Mouse (Mus musculus) gastrocnemius, postnatal 4 days (tissue): Measurements from ENCODE around the gene Plekhm2. TPM values are rescaled to one million over a fixed set of nuclear protein-coding genes. Genes with fewer than 3 reads are reported as not detected.

ENCODE experiments used
- DNase-seq, 2 experiments: peaks; one replicate each; pipeline ENCODE4 v3.0.0; 2021 to 2022; ENCODE audit warnings: low spot score in 2 of 2, mixed read lengths in 2 of 2
- total RNA-seq, 2 experiments: library from RNA; stranded (reverse); gene quantifications; 2 replicates each; pipeline ENCODE4 v1.2.3; 2021

Plekhm2 gene
- total RNA-seq, 2 experiments from 2014 or later = 32.9 to 35.5 TPM

GRCm38 (mm10) chr4:141663122-141663931 is 1.4 kb downstream of the Plekhm2 start:
- peak in 1 of 2 experiments; percentile 50 for DNase-seq

- no peak for DNase-seq
Observed at GRCm38 (mm10) chr4:141660884-141661283, 3.8 kb downstream of the Plekhm2 start.

- no peak for DNase-seq
Observed at GRCm38 (mm10) chr4:141659739-141660138, 5.0 kb downstream of the Plekhm2 start.

- no peak for DNase-seq
Observed at GRCm38 (mm10) chr4:141658846-141659484, 5.7 kb downstream of the Plekhm2 start.

GRCm38 (mm10) chr4:141656932-141657331 is 7.8 kb downstream of the Plekhm2 start:
- no peak for DNase-seq

GRCm38 (mm10) chr4:141655908-141656608 is 8.6 kb downstream of the Plekhm2 start:
- no peak for DNase-seq

GRCm38 (mm10) chr4:141654509-141654908 is 10.2 kb downstream of the Plekhm2 start:
- DNase-seq = no peak

- no peak for DNase-seq
Observed at GRCm38 (mm10) chr4:141653813-141654212, 10.9 kb downstream of the Plekhm2 start.

- no peak for DNase-seq
Observed at GRCm38 (mm10) chr4:141653044-141653443, 11.7 kb downstream of the Plekhm2 start.

GRCm38 (mm10) chr4:141651944-141652343 is 12.8 kb downstream of the Plekhm2 start:
- no peak for DNase-seq

GRCm38 (mm10) chr4:141651286-141651685 is 13.4 kb downstream of the Plekhm2 start:
- no peak for DNase-seq

GRCm38 (mm10) chr4:141649244-141649643 is 15.5 kb downstream of the Plekhm2 start:
- no peak for DNase-seq

- no peak for DNase-seq
Observed at GRCm38 (mm10) chr4:141648262-141648661, 16.4 kb downstream of the Plekhm2 start.

GRCm38 (mm10) chr4:141647187-141647586 is 17.5 kb downstream of the Plekhm2 start:
- no peak for DNase-seq

GRCm38 (mm10) chr4:141645988-141646387 is 18.7 kb downstream of the Plekhm2 start:
- no peak for DNase-seq

GRCm38 (mm10) chr4:141643118-141643855 is 21.4 kb downstream of the Plekhm2 start:
- DNase-seq = peak in 1 of 2 experiments; percentile 76

GRCm38 (mm10) chr4:141641961-141642811 is 22.5 kb downstream of the Plekhm2 start:
- DNase-seq = no peak

- DNase-seq = no peak
Observed at GRCm38 (mm10) chr4:141641353-141641771, 23.3 kb downstream of the Plekhm2 start.

- DNase-seq = no peak
Observed at GRCm38 (mm10) chr4:141639474-141639873, 25.2 kb downstream of the Plekhm2 start.

- DNase-seq = no peak
Observed at GRCm38 (mm10) chr4:141636693-141637092, 28.0 kb downstream of the Plekhm2 start.
